Mouse (Mus musculus): ENCODE measurements around the gene Skil.

Skil gene

GRCm38 (mm10) chr3:31094531-31095178 is at the start of gene Skil:
Gene Skil (plus strand): TSS chr3:31095058.
- ATAC-seq (ENCODE audit: insufficient number of reproducible peaks, low FRiP score, low TSS enrichment): peak; percentile 89

DNA sequence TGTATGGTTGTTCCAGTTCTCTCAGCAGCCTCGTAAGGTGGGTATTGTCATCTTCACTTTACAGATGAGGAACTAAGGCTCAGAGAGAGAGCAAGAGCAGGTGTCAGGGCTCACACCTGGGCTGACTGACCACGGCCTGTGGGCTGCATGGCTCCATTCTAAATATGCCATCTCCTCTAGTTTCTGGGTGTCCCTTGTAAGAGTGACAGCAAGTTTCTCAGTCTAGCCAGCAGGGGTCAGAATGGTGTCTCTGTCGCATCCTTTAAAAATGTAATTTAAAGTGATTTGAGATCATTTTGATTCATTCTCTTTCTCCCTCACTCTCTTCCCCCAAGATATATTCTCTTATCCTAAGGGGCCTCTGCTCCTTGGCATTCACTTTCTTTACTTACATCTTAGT is 47.6 kb upstream of the Skil start:
- ATAC-seq (ENCODE audit: insufficient number of reproducible peaks, low FRiP score, low TSS enrichment): no peak

DNA sequence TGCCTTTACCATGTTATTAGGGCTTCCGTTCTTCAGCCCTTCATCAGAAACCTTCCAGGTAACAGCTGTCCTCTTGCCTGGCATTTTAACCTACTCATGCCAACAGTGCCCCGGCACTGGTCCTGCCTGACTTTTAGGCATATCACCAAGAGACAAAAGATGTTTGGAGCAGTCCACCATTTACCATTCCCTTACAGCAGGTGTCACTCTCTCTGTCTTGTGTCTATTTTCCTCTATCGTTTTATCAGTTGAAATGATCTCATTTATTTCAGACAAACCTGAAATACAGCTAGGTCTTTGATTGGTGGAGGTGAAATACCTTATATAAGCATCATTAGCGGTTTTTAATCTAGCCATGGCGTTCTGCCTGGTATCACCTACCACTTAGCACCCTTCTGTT is 45.8 kb upstream of the Skil start:
- ATAC-seq (ENCODE audit: insufficient number of reproducible peaks, low FRiP score, low TSS enrichment): no peak

DNA sequence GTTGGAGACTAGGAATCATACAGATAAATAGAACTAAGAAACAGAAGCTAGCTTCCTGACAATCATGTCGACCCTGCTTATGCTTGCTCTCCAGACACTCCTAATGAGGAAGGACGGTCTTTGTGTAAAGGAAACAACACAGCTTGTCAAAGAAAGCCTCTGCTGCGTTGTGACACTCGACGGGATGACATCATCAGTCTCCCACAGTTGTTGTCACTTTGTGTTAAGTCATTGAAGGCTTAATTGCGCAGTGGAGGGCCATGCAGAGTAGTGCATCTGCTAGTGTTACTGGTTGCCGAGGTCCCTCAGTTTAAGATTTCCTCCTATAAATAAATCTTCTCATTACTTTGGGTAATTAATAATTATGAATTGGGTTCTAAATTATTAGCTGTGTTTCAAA is 44.5 kb upstream of the Skil start:
- ATAC-seq (ENCODE audit: insufficient number of reproducible peaks, low FRiP score, low TSS enrichment): no peak

GRCm38 (mm10) chr3:31051730-31052129 is 43.1 kb upstream of the Skil start:
- ATAC-seq (ENCODE audit: insufficient number of reproducible peaks, low FRiP score, low TSS enrichment): no peak

DNA sequence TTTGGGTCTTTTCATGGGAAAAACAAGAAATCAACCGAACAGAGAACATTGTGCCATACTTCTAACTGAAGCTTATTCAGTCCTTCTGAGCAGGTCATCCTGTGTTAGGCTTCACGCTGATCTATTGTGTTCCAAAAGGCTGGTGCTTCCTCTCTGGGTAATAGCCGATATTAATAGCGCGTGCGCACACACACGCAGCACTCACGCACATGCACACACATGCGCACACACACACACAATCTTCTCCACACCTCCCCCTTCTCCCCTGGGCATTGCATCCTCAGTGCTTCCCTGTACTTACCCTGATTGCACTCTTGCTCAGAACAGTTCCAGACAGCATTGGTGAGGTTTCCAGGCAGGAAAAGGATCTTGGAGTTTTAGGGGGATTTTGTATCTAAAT is 41.7 kb upstream of the Skil start:
- ATAC-seq (ENCODE audit: insufficient number of reproducible peaks, low FRiP score, low TSS enrichment): no peak

DNA sequence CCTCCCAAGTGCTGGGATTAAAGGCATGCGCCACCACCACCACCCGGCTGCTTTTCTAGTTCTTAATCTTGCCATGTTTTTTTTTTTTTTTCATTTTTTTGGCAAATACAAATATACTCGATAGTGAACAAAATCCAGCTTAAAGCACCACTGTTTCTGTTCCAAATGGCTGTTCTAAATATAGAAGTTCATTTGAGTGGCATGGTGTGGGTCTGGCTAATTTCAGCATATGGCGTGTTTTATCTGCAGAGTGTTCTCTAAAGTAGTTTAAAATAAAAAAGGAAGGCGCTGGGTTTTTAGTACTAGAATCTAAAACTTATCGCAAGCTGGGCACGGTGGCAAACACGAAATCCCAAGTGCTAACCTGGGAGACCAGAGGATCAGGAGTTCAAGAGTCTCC is 40.0 kb upstream of the Skil start:
- ATAC-seq (ENCODE audit: insufficient number of reproducible peaks, low FRiP score, low TSS enrichment): no peak

- ATAC-seq (ENCODE audit: insufficient number of reproducible peaks, low FRiP score, low TSS enrichment): peak; percentile 31; the same call in 1 of the 2 replicates
Measured at GRCm38 (mm10) chr3:31056047-31056650, 38.7 kb upstream of the Skil start.

DNA sequence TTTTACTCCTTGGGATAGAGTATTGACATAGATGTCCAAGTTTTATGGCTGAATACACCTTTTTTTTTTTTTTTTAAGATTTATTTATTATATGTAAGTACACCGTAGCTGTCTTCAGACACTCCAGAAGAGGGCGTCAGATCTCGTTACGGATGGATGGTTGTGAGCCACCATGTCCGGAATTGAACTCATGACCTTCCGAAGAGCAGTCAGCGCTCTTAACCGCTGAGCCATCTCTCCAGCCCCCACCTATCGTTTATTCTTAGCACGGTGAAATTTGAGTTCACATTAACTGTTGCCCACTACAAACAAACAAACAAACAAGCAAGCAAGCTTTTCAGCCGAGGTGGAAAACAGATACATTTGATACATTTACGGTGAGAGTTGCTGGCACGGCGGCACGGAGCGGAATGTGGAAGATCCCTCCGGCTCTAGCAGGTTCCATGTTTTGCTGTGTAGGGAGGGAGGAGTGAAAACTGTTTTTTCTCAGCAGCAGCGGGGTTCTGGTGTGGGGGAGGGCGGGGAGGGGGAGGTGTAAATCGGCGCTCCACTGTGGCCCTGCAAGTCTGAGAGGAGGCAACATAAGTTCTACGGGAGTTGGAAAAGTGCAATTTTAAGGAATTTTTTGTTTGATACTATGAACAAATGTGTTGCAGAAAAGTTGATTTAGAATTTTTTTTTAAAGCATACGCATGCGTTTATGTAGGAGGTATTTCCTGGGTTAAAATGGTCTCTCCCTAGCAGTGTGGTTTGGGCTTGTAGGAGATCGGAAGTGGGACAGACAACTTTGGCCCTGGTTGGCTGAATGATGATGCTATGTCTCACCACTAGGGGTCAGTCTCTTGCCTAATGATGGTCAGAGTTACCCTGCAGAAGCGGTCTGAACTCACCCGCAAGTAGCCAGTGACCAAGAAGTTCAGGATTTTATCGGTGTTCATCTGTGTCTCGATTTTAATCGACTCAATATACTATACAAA is 37.9 kb upstream of the Skil start:
- ATAC-seq (ENCODE audit: insufficient number of reproducible peaks, low FRiP score, low TSS enrichment): peak; percentile 89

DNA sequence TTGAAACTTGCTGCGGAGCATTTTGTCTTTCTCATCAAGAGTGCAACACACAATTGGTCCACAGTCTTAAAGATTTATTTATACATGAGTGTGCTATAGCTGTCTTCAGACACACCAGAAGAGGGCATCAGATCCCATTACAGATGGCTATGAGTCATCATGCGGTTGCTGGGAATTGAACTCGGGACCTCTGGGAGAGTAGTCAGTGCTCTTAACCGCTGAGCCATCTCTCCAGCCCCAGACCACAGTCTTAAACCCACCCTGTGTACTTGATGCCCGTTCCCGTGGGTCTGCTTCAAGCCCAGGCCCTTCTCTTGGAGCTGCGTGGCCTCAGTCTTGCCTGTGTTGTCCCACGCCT is 34.1 kb upstream of the Skil start:
- no peak for ATAC-seq (ENCODE audit: insufficient number of reproducible peaks, low FRiP score, low TSS enrichment)

- no peak for ATAC-seq (ENCODE audit: insufficient number of reproducible peaks, low FRiP score, low TSS enrichment)
Measured at GRCm38 (mm10) chr3:31061103-31061785, 33.6 kb upstream of the Skil start.

DNA sequence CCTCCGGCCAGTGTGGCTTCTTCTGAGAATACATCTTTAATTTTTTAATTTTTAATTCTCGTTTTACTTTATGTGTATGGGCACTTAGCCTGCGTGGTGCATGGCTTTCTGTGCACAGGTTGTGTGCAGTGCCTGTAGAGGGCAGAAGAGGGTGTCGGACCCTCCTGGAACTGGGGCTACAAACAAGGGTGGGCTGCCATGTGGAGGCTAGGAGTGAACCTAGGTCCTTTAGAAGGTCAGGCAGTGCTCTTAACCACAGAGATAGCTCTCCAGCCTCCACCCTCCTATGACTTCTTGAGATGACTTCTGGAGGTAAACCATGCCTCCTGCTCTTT is 33.1 kb upstream of the Skil start:
- ATAC-seq (ENCODE audit: insufficient number of reproducible peaks, low FRiP score, low TSS enrichment): no peak

DNA sequence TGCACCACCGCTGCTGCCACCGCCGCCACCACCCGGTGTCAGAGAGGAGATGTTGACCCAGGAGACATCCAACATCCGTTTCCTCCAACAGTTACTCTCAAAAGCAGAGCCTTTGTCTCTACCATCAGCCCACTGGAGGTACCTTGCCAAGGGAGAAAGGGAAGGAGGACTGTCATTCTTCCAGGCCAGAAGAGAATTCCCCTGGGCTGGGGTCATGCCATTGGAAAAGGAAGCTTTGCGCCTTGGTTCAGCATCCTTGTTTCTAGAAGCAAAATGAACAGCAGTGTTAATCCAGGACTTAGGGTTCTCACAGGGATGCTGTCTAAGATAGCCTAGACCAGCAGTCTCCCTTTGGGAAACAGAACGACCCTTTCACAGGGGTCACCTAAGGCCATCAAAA is 32.5 kb upstream of the Skil start:
- no peak for ATAC-seq (ENCODE audit: insufficient number of reproducible peaks, low FRiP score, low TSS enrichment)

DNA sequence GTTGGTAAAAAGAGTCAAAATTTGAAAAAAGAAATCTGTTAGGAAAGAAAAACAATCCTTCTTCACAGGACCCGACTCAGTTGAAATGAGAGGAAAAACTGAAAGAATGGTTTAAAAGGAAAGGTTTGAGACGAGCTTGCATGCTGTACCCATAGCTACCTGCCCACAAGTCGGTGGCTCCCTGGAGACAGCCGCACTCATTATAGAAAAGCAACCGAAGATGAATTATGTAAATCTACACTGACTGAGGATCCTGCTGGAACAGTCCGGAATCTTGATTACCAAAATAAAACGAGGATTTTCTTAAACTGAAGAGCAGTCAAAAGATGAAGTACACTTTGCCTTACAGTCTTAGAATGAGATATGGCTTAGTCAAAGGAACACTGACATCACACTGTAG is 26.4 kb upstream of the Skil start:
- no peak for ATAC-seq (ENCODE audit: insufficient number of reproducible peaks, low FRiP score, low TSS enrichment)

DNA sequence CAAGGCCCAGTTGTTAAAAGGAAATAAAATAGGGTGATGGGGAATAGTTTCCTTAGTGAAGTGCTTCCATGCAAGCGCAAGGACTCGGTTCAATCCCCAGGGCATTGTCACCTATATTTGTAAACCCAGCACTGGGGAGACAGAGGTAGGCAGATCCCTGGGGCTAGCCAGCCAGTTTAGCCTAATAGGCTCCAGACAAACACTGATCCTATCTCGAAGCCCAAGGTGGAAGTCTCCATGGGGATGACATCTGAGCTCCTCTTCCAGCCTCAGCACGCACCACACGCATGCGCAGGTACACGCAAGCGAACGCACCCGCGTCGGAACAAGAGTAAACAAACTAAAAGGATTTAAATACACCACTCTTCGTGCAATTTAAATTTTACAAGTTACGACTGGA is 23.1 kb upstream of the Skil start:
- ATAC-seq (ENCODE audit: insufficient number of reproducible peaks, low FRiP score, low TSS enrichment): no peak

GRCm38 (mm10) chr3:31075808-31076207 is 19.1 kb upstream of the Skil start:
- no peak for ATAC-seq (ENCODE audit: insufficient number of reproducible peaks, low FRiP score, low TSS enrichment)

DNA sequence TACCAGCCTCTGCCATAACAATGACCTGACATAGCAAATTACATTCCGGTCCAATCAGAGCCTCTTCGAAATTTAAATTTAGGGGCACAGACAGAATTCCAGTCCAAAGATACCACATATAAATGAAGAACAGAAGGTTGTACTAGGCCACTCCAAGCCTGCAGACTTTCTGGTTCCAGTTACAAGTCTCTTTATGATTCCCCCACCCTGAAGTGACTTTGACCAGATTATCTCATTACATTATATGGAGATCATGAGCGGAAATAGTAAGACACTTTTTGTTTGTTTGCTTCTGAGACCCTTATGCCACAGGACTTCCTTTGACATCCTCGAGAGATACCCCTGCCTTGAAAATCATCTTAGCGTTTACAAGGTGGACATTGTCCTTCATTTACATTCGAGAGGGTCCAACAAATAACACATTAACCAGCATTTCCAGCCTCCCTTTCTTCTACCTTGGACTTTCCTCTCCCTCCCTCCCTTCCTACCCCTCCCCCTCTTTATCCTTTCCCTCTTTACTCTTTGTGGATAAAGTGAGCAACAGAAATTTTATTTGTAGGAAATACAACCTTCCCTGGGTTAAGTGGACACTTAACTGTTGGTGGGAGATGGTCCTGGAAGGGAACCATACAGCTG is 17.7 kb upstream of the Skil start:
- no peak for ATAC-seq (ENCODE audit: insufficient number of reproducible peaks, low FRiP score, low TSS enrichment)

DNA sequence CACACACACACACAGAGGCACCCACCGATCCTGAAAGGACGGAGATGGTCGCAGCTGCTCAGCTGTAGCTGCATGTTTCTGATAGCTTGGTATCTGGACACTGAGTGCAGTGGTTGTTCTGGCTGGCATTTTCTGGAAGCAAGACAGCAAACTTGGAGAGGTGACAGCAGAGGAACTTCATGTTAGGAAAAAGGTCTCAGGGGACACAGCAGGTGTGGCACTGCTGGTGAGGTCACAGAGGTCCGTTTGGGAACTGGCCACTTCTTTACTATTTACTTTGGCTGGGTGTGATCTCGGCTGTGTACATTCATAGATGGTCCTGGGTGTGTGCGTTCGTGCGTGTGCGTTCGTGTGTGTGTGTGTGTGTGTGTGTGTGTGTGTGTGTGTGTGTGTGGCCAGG is 15.4 kb upstream of the Skil start:
- ATAC-seq (ENCODE audit: insufficient number of reproducible peaks, low FRiP score, low TSS enrichment): no peak

DNA sequence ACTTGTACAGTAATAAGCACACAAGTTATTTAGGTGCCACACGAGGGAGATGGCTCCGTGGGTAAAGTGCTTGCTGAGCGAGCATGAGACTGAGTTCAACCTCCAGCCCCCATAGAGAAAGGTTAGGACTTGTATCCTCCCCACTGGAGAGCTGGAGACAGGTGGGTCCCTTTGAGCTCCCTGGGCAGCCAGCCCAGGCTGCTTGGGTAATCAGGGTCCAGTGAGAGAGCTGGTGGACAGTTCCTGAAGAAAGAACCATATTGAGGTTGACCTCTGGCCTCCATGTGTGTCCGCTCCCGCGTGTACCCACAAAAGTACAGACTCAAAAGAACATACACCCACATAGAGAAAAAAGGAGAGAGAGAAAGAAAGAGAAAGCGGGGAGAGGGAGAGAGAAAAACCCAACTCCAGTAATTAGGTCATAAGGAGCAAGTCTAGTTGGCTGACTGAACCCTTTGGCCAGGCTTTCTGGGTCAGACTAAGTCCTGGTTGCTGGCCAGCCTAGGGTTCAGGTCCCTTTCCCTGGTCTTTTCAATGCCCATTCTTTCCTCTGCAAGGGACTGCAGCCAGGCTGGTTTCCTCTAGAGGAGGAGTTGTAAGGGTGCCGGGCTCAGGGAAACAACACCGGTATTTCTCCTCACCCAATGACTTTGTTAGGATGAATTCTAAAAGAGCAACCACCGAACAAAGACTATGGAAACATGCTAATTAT is 13.9 kb upstream of the Skil start:
- no peak for ATAC-seq (ENCODE audit: insufficient number of reproducible peaks, low FRiP score, low TSS enrichment)
